In the genomic region with DNA sequence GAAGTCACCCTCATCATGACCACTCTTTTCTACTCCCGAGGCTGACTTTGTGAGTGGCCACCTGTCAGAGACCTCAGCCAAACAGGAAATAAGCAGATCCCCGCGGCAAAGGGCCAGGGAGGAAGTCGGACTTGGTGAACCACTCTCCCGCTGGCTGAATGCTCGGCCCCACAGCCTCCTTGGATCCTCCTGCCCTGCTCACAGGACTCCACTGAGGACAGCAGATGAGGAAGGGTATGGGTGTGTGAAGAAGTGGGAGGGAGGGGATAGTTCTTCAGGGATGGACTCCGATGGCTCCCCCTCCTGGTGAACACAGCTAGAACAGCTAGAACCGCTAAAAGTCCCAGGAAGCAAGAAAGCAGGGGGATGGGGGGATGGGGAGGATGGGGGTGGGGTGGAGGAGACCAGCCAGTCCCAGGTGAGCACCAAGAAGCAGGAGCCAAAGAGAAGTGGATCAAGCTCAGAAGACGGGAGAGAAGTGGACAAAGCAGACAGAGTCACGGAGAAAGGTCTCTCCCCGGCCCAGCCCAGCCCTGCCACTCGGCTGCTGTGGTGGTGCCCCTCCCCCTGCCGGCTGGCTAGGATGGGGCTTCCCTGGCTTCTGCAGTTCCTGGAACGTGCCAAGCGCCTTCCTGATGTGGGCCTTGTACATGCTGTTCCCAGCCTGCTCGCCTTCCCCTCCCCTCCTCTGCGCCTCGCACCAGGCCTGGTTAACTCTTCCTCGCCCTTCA, we compare ENCODE assay signal across 8 mouse cellular contexts. TPM values are rescaled to one million over a fixed set of nuclear protein-coding genes. Genes with fewer than 3 reads are reported as not detected.
DNase-seq lines count a peak whose midpoint lies in the region; ATAC-seq and TF ChIP-seq lines count a peak whose summit lies in the region.

No protein-coding gene starts in this region.

- peak; percentile 32 for DNase-seq in Muller cell, postnatal 12 days (ENCODE audit: inconsistent ontology term)
- peak; percentile 54 to 63 for DNase-seq in cerebellum, adult 2 months
- peak; percentile 21 to 55 for DNase-seq in frontal cortex, adult 2 months (ENCODE audit: extremely low spot score in 1 of 2, low spot score in 1 of 2)
- DNase-seq in layer of hippocampus, adult 9-11 months: peak; percentile 44
- DNase-seq in lung, postnatal 10 days: peak; percentile 94
- peak; percentile 31 to 51 for DNase-seq in right cerebral cortex, adult 2 months (ENCODE audit: low spot score in 2 of 2)

- TF ChIP-seq POLR2A in cerebellum, adult 2 months (IDR thresholded peaks at IDR 0.05; ENCODE audit: borderline replicate concordance, insufficient read depth, low read length): no peak

- no peak overlapping the region for H3K4me3 ChIP-seq in cerebellum, adult 2 months (replicated peaks; ENCODE audit: insufficient read depth, low read depth, low read length)

- peak; percentile 59; the same call in 1 of the 2 replicates for TF ChIP-seq CTCF in cerebellum, adult 2 months (IDR thresholded peaks at IDR 0.05; ENCODE audit: borderline replicate concordance, insufficient read depth, low read depth, low read length)

- H3K27me3 ChIP-seq in cerebellum, adult 2 months (ENCODE audit: control insufficient read depth, insufficient read depth, low read length): no peaks in the 10 kb centered on the region

- 22% methylated on average over 19 of the region's 19 CpGs for WGBS in cerebellum, adult 2 months

- H3K27ac ChIP-seq in cerebellum, adult 2 months (ENCODE audit: insufficient read depth, low read length): no peak overlapping the region

- peak; percentile 44 to 63 for ATAC-seq in hematopoietic stem cell, adult 5-6 weeks (replicated peaks in 1 of 2; ENCODE audit: insufficient read depth in 1 of 2, low FRiP score in 2 of 2, low TSS enrichment in 1 of 2, low read depth in 1 of 2, poor library complexity in 2 of 2, severe bottlenecking in 2 of 2)
- ATAC-seq in activated CD4-positive, CD25-positive, alpha-beta regulatory T cell, adult 4 months: no peak

- H3K4me1 ChIP-seq in cerebellum, adult 2 months (ENCODE audit: control insufficient read depth, insufficient read depth, low read length): peaks cover 8% of the 10 kb centered on the region

RNA-seq across cellular contexts. Expression of gene Prdm11, which starts 57.9 kb away (rescaled TPM):
- 10.3 and 11.3 TPM in 2 replicates for polyA plus RNA-seq in cerebellum, adult 2 months (2012; rRNA removed)
- 7.9 and 8.0 TPM in 2 replicates for polyA plus RNA-seq in frontal cortex, adult 2 months (2012; rRNA removed)
- 9.3 and 14.1 TPM in 2 replicates for total RNA-seq in hematopoietic stem cell, adult 5-6 weeks (2017)
- polyA plus RNA-seq in activated CD4-positive, CD25-positive, alpha-beta regulatory T cell, adult 4 months (2017; shearing (Covaris generic)): 1 to 10 TPM in 1 of 2 experiments, under 1 TPM in 1; 0.99 to 1.3 TPM

Comparison
In these comparisons a context has a peak if more than half of its experiments do, and no peak if none do; other contexts are left out.
1. DNase-seq: peak in every context shown above with its lines; median percentile 94 in lung, postnatal 10 days; 58 in cerebellum, adult 2 months; 44 in layer of hippocampus, adult 9-11 months; 41 in right cerebral cortex, adult 2 months; 38 in frontal cortex, adult 2 months; 32 in Muller cell, postnatal 12 days.